Mouse (Mus musculus): ENCODE data around the gene Vezt.

DNA sequence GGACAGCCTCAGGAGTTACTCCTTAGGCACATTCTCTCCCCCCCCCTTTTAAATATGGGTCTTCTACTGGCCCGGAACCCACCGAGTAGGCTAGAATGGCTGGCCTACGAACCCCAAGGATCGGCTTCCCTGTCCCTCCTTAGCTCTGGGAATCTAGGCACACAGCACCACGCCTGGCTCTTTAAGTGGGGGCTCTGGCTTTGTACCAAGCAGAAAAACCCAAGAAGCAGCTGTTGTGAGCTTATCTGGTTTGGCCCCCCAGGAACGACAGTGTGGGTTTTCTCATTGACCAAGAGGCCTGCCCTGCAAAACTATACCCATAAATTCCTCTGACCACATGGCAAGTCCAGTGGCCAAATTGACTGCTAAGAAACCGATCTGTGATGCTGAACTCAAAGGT, 82.1 kb downstream of the Vezt start:
- TF ChIP-seq CTCF (IDR thresholded peaks at IDR 0.05; ENCODE audit: low read depth) (no peak), EP300 (IDR thresholded peaks at IDR 0.05; ENCODE audit: low read depth) (no peak)
